Mouse (Mus musculus): ENCODE data around the gene Arf3. TPM values are rescaled to one million over a fixed set of nuclear protein-coding genes. Genes with fewer than 3 reads are reported as not detected.
A peak's percentile ranks its signal among the peaks of the same experiment; 100 is the strongest.

Gene Arf3
- polyA plus RNA-seq, 1 experiment from 2014 or later: 34.7 TPM

GRCm38 (mm10) chr15:98805324-98806040 lies 42.5 kb upstream of the Arf3 start:
- ATAC-seq (ENCODE audit: insufficient number of reproducible peaks, low FRiP score, low TSS enrichment, low read depth): no peak
- peak overlapping the region; percentile 28; the same call in 1 of the 2 replicates for H3K9ac ChIP-seq (ENCODE audit: low read length)
- under 1% methylated on average over 64 of the region's 64 CpGs for WGBS

GRCm38 (mm10) chr15:98804054-98804453 lies 41.0 kb upstream of the Arf3 start:
- no peaks in the 10 kb centered on the region for H3K9me3 ChIP-seq (ENCODE audit: control insufficient read depth, low read length)
- peak; percentile 93 for DNase-seq (ENCODE audit: low spot score)
- under 1% methylated on average over 32 of the region's 32 CpGs for WGBS
- H3K27me3 ChIP-seq (ENCODE audit: control insufficient read depth, insufficient read depth, low read length): peaks cover 98% of the 10 kb centered on the region
- H3K4me3 ChIP-seq (ENCODE audit: low read depth, low read length): no peak overlapping the region
- H3K4me1 ChIP-seq (ENCODE audit: control insufficient read depth, insufficient read depth, low read length): peaks cover 21% of the 10 kb centered on the region
- no peak overlapping the region for H3K27ac ChIP-seq (replicated peaks; ENCODE audit: low read depth, low read length)
- no peak overlapping the region for H3K9ac ChIP-seq (ENCODE audit: low read length)
- H3K4me2 ChIP-seq (ENCODE audit: low read depth, severe bottlenecking): no peak overlapping the region; the same call in 1 of the 2 replicates
- no peaks in the 10 kb centered on the region for H3K36me3 ChIP-seq (ENCODE audit: control insufficient read depth, insufficient read depth, low read length)
- no peak for ATAC-seq (ENCODE audit: insufficient number of reproducible peaks, low FRiP score, low TSS enrichment, low read depth)

More at GRCm38 (mm10) chr15:98805324-98806040, 42.5 kb upstream of the Arf3 start:
- Histone ChIP-seq H3K4me1 (ENCODE audit: control insufficient read depth, insufficient read depth, low read length) (peaks cover 21% of the 10 kb centered on the region), H3K4me2 (ENCODE audit: low read depth, severe bottlenecking) (peak overlapping the region; percentile 67), H3K36me3 (ENCODE audit: control insufficient read depth, insufficient read depth, low read length) (no peaks in the 10 kb centered on the region), H3K4me3 (ENCODE audit: low read depth, low read length) (peak overlapping the region; percentile 31), H3K27me3 (ENCODE audit: control insufficient read depth, insufficient read depth, low read length) (peaks cover 96% of the 10 kb centered on the region), H3K27ac (replicated peaks; ENCODE audit: low read depth, low read length) (no peak overlapping the region), H3K9me3 (ENCODE audit: control insufficient read depth, low read length) (no peaks in the 10 kb centered on the region)
- DNase-seq (ENCODE audit: low spot score): peak; percentile 80

- Histone ChIP-seq H3K36me3 (ENCODE audit: control insufficient read depth, insufficient read depth, low read length) (no peaks in the 10 kb centered on the region), H3K27ac (replicated peaks; ENCODE audit: low read depth, low read length) (no peak overlapping the region), H3K4me3 (ENCODE audit: low read depth, low read length) (no peak overlapping the region), H3K9ac (ENCODE audit: low read length) (no peak overlapping the region), H3K4me2 (ENCODE audit: low read depth, severe bottlenecking) (no peak overlapping the region), H3K27me3 (ENCODE audit: control insufficient read depth, insufficient read depth, low read length) (peaks cover 98% of the 10 kb centered on the region), H3K4me1 (ENCODE audit: control insufficient read depth, insufficient read depth, low read length) (peaks cover 18% of the 10 kb centered on the region), H3K9me3 (ENCODE audit: control insufficient read depth, low read length) (no peaks in the 10 kb centered on the region)
- WGBS: 5% methylated on average over 8 of the region's 8 CpGs
- ATAC-seq (ENCODE audit: insufficient number of reproducible peaks, low FRiP score, low TSS enrichment, low read depth) (no peak), DNase-seq (ENCODE audit: low spot score) (no peak)
Observed at GRCm38 (mm10) chr15:98802926-98803325, 39.9 kb upstream of the Arf3 start.

- peaks cover 2% of the 10 kb centered on the region; the same call in 1 of the 2 replicates for H3K4me1 ChIP-seq (ENCODE audit: control insufficient read depth, insufficient read depth, low read length)
Observed at GRCm38 (mm10) chr15:98799396-98799795, 36.4 kb upstream of the Arf3 start.

GRCm38 (mm10) chr15:98798903-98799302 lies 35.9 kb upstream of the Arf3 start:
- H3K4me1 ChIP-seq (ENCODE audit: control insufficient read depth, insufficient read depth, low read length): peaks cover 2% of the 10 kb centered on the region; the same call in 1 of the 2 replicates
- no peak overlapping the region for H3K27ac ChIP-seq (replicated peaks; ENCODE audit: low read depth, low read length)
- 49% methylated on average over 3 of the region's 3 CpGs for WGBS

More at GRCm38 (mm10) chr15:98799396-98799795, 36.4 kb upstream of the Arf3 start:
- Histone ChIP-seq H3K4me3 (ENCODE audit: low read depth, low read length) (no peak overlapping the region), H3K9me3 (ENCODE audit: control insufficient read depth, low read length) (no peaks in the 10 kb centered on the region), H3K27me3 (ENCODE audit: control insufficient read depth, insufficient read depth, low read length) (peaks cover 95% of the 10 kb centered on the region), H3K4me2 (ENCODE audit: low read depth, severe bottlenecking) (no peak overlapping the region), H3K9ac (ENCODE audit: low read length) (no peak overlapping the region), H3K27ac (replicated peaks; ENCODE audit: low read depth, low read length) (no peak overlapping the region), H3K36me3 (ENCODE audit: control insufficient read depth, insufficient read depth, low read length) (no peaks in the 10 kb centered on the region)
- 10% methylated on average over 12 of the region's 12 CpGs for WGBS
- ATAC-seq (ENCODE audit: insufficient number of reproducible peaks, low FRiP score, low TSS enrichment, low read depth) (no peak), DNase-seq (ENCODE audit: low spot score) (peak; percentile 92)

GRCm38 (mm10) chr15:98797835-98798492 lies 35.0 kb upstream of the Arf3 start:
- Histone ChIP-seq H3K4me2 (ENCODE audit: low read depth, severe bottlenecking) (no peak overlapping the region), H3K9me3 (ENCODE audit: control insufficient read depth, low read length) (no peaks in the 10 kb centered on the region), H3K27me3 (ENCODE audit: control insufficient read depth, insufficient read depth, low read length) (peaks cover 95% of the 10 kb centered on the region), H3K4me1 (ENCODE audit: control insufficient read depth, insufficient read depth, low read length) (peaks cover 7% of the 10 kb centered on the region), H3K27ac (replicated peaks; ENCODE audit: low read depth, low read length) (no peak overlapping the region), H3K9ac (ENCODE audit: low read length) (no peak overlapping the region), H3K36me3 (ENCODE audit: control insufficient read depth, insufficient read depth, low read length) (no peaks in the 10 kb centered on the region), H3K4me3 (ENCODE audit: low read depth, low read length) (no peak overlapping the region)
- ATAC-seq (ENCODE audit: insufficient number of reproducible peaks, low FRiP score, low TSS enrichment, low read depth) (no peak), DNase-seq (ENCODE audit: low spot score) (no peak)
- whole genome bisulfite sequencing: 1% methylated on average over 28 of the region's 28 CpGs

More at GRCm38 (mm10) chr15:98798903-98799302, 35.9 kb upstream of the Arf3 start:
- Histone ChIP-seq H3K9me3 (ENCODE audit: control insufficient read depth, low read length) (no peaks in the 10 kb centered on the region), H3K36me3 (ENCODE audit: control insufficient read depth, insufficient read depth, low read length) (no peaks in the 10 kb centered on the region), H3K4me2 (ENCODE audit: low read depth, severe bottlenecking) (no peak overlapping the region), H3K4me3 (ENCODE audit: low read depth, low read length) (no peak overlapping the region), H3K27me3 (ENCODE audit: control insufficient read depth, insufficient read depth, low read length) (peaks cover 95% of the 10 kb centered on the region), H3K9ac (ENCODE audit: low read length) (no peak overlapping the region)
- ATAC-seq (ENCODE audit: insufficient number of reproducible peaks, low FRiP score, low TSS enrichment, low read depth) (no peak), DNase-seq (ENCODE audit: low spot score) (no peak)

GRCm38 (mm10) chr15:98796803-98797595 lies 34.0 kb upstream of the Arf3 start:
- Histone ChIP-seq H3K4me3 (ENCODE audit: low read depth, low read length) (no peak overlapping the region), H3K9ac (ENCODE audit: low read length) (no peak overlapping the region)

GRCm38 (mm10) chr15:98793141-98793698 lies 30.2 kb upstream of the Arf3 start:
- no peak overlapping the region for H3K27ac ChIP-seq (replicated peaks; ENCODE audit: low read depth, low read length)
- H3K4me1 ChIP-seq (ENCODE audit: control insufficient read depth, insufficient read depth, low read length): peaks cover 15% of the 10 kb centered on the region
- no peaks in the 10 kb centered on the region for H3K9me3 ChIP-seq (ENCODE audit: control insufficient read depth, low read length)
- no peak for ATAC-seq (ENCODE audit: insufficient number of reproducible peaks, low FRiP score, low TSS enrichment, low read depth)
- no peaks in the 10 kb centered on the region for H3K36me3 ChIP-seq (ENCODE audit: control insufficient read depth, insufficient read depth, low read length)
- H3K9ac ChIP-seq (ENCODE audit: low read length): no peak overlapping the region
- H3K27me3 ChIP-seq (ENCODE audit: control insufficient read depth, insufficient read depth, low read length): peaks cover 97% of the 10 kb centered on the region
- no peak for DNase-seq (ENCODE audit: low spot score)
- no peak overlapping the region for H3K4me3 ChIP-seq (ENCODE audit: low read depth, low read length)
- H3K4me2 ChIP-seq (ENCODE audit: low read depth, severe bottlenecking): no peak overlapping the region
- 4% methylated on average over 13 of the region's 13 CpGs for WGBS

More at GRCm38 (mm10) chr15:98796803-98797595, 34.0 kb upstream of the Arf3 start:
- Histone ChIP-seq H3K4me2 (ENCODE audit: low read depth, severe bottlenecking) (no peak overlapping the region; the same call in 1 of the 2 replicates), H3K9me3 (ENCODE audit: control insufficient read depth, low read length) (no peaks in the 10 kb centered on the region), H3K27ac (replicated peaks; ENCODE audit: low read depth, low read length) (no peak overlapping the region), H3K36me3 (ENCODE audit: control insufficient read depth, insufficient read depth, low read length) (no peaks in the 10 kb centered on the region), H3K4me1 (ENCODE audit: control insufficient read depth, insufficient read depth, low read length) (peaks cover 7% of the 10 kb centered on the region), H3K27me3 (ENCODE audit: control insufficient read depth, insufficient read depth, low read length) (peaks cover 95% of the 10 kb centered on the region)
- WGBS: 7% methylated on average over 13 of the region's 13 CpGs
- DNase-seq (ENCODE audit: low spot score) (no peak), ATAC-seq (ENCODE audit: insufficient number of reproducible peaks, low FRiP score, low TSS enrichment, low read depth) (no peak)
